Mouse (Mus musculus): ENCODE results near the gene Gm17093.
"Not testable (repeated sequence)": the region's sequence is repeated elsewhere in the genome, so short reads cannot be mapped to it uniquely, and the experiment has no call there.

Gm17093 gene

DNA sequence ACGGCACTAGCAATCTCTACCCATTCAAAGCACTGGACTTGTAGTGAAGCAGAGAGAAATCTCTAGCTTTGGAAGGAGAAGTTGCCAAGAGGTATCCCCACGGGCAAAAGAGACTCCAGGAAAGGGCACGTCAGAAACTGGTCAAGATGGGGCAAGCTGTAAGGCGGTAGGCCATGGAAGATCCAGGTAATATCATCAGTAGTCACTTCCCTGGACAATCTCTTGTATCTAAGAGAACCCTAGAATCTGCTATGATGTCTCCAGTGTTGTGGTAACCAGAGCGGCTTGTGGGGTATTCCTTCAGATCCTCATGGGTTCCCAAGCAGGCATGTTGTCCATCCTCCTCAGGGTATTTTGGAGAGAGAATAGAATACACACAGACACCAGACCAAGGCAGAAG lies at the start of gene Gm17093:
Gm17093 (plus strand) TSS at position 301 of the 400 bp plus-strand sequence.
- DNase-seq (ENCODE audit: low read depth, low spot score) = not testable (repeated sequence)

- DNase-seq (ENCODE audit: low read depth, low spot score) = not testable (repeated sequence)
Observed at GRCm38 (mm10) chr14:44492163-44492562, 25.9 kb upstream of the Gm17093 start, which contains the start of gene BC061237. TSS of gene BC061237 (plus strand) at chr14:44492463.

- DNase-seq (ENCODE audit: low read depth, low spot score) = not testable (repeated sequence)
Observed at GRCm38 (mm10) chr14:44547961-44548360, 29.9 kb downstream of the Gm17093 start.

Data from CD4-positive, CD25-positive, alpha-beta regulatory T cell, adult 2 months (primary cell).